Mouse (Mus musculus) testis, adult 2 months (tissue): ENCODE data around the gene Gnb1l.

Source experiments
- CTCF ChIP-seq: fragments of 200-500 bp; IDR thresholded peaks from 2 replicates; pipeline ENCODE4 v1.5.1; 2012; ENCODE audit warnings: low read depth, mild to moderate bottlenecking, inconsistent platforms, low read length, moderate library complexity; ENCODE audit not compliant: control insufficient read depth, insufficient read depth, insufficient replicate concordance
- POLR2A ChIP-seq: fragments of 200-500 bp; IDR thresholded peaks from 2 replicates; pipeline ENCODE4 v1.6.1; 2012; ENCODE audit warnings: low read depth, mild to moderate bottlenecking, inconsistent platforms, low read length, moderate library complexity; ENCODE audit not compliant: control insufficient read depth

DNA sequence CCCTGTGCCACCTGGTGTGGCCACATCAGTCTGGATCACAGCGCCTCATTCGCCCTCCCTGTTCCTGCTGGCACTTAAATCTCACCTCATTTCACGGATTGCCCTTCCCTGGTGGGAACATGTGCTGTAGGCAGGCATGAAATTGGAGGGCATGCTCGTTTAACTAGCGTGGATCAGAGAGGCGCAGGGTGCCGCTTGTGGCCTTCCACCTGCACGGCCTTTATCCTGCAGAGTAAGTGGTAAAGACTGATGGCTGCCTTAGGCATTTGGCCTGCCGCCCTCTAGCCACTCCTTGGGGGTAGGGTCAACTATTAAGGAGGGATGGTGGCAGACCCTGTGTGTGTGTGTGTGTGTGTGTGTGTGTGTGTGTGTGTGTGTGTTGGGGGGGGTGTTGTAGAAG, 36.5 kb upstream of the Gnb1l start:
- no peak for TF ChIP-seq CTCF
- no peak for TF ChIP-seq POLR2A
